Mouse (Mus musculus) duodenum, adult 2 months (tissue): Measurements from ENCODE around the gene Cdc34. TPM values are rescaled to one million over a fixed set of nuclear protein-coding genes. Genes with fewer than 3 reads are reported as not detected.

Source experiments
- polyA plus RNA-seq: library from polyadenylated mRNA; depleted of rRNA; stranded (reverse); fragments of >200 nt; gene quantifications from 2 replicates; pipeline ENCODE4 v1.2.3, GENCODE M21; 2012; ENCODE audit warnings: low replicate concordance; rRNA removed

The Cdc34 gene
- polyA plus RNA-seq: 199 and 293 TPM in 2 replicates

GRCm38 (mm10) chr10:79681591-79682245, at the start of gene Cdc34:
TSS of gene Cdc34 (plus strand) at chr10:79682195.

GRCm38 (mm10) chr10:79637128-79638110, 44.6 kb upstream of the Cdc34 start, which contains the start of gene Shc2:
TSS of gene Shc2 (minus strand) at chr10:79637918.

GRCm38 (mm10) chr10:79645711-79646110, 36.3 kb upstream of the Cdc34 start, which contains the start of gene Odf3l2:
TSS of gene Odf3l2 (minus strand) at chr10:79645738.

GRCm38 (mm10) chr10:79664131-79664665, 17.8 kb upstream of the Cdc34 start, which contains the start of gene Madcam1:
TSS of gene Madcam1 (plus strand) at chr10:79664559.

GRCm38 (mm10) chr10:79668771-79669575, 13.0 kb upstream of the Cdc34 start, which contains the start of gene Tpgs1:
TSS of gene Tpgs1 (plus strand) at chr10:79669369.

GRCm38 (mm10) chr10:79688720-79689119, 6.7 kb downstream of the Cdc34 start, which contains the start of gene Gzmm:
TSS of gene Gzmm (plus strand) at chr10:79689020.

GRCm38 (mm10) chr10:79704065-79704969, 22.3 kb downstream of the Cdc34 start, which contains the start of gene Bsg:
TSS of gene Bsg (plus strand) at chr10:79704491.

GRCm38 (mm10) chr10:79716254-79716987, 34.4 kb downstream of the Cdc34 start, which contains the start of gene Hcn2:
TSS of gene Hcn2 (plus strand) at chr10:79716634.

Other genes starting within 250 kb of the Cdc34 start
- gene Vmn2r83, start 213.5 kb upstream of the Cdc34 start, polyA plus RNA-seq: not detected in 2 replicates
- gene Plpp2, start 148.4 kb upstream of the Cdc34 start, polyA plus RNA-seq: 227 and 464 TPM in 2 replicates
- gene Mier2, start 127.0 kb upstream of the Cdc34 start, polyA plus RNA-seq: 87.0 and 107 TPM in 2 replicates
- gene Theg, start 94.9 kb upstream of the Cdc34 start, polyA plus RNA-seq: not detected in 2 replicates
- gene C2cd4c, start 68.2 kb upstream of the Cdc34 start, polyA plus RNA-seq: 0.84 and 1.1 TPM in 2 replicates
- gene Shc2, start 44.3 kb upstream of the Cdc34 start, polyA plus RNA-seq: 1.3 and 2.5 TPM in 2 replicates
- gene Odf3l2, start 36.5 kb upstream of the Cdc34 start, polyA plus RNA-seq: not detected in 2 replicates
- 6.5 and 9.9 TPM in 2 replicates for gene Madcam1, start 17.6 kb upstream of the Cdc34 start, polyA plus RNA-seq
- 80.2 and 108 TPM in 2 replicates for gene Tpgs1, start 12.8 kb upstream of the Cdc34 start, polyA plus RNA-seq
- gene Gzmm, start 6.8 kb downstream of the Cdc34 start, polyA plus RNA-seq: 0.37 TPM in 1 of 2 replicates, not detected in the other
- gene Bsg, start 22.3 kb downstream of the Cdc34 start, polyA plus RNA-seq: 528 and 1,060 TPM in 2 replicates
- gene Hcn2, start 34.4 kb downstream of the Cdc34 start, polyA plus RNA-seq: 8.5 and 24.2 TPM in 2 replicates
- gene Polrmt, start 64.4 kb downstream of the Cdc34 start, polyA plus RNA-seq: 47.7 and 62.9 TPM in 2 replicates
- gene Fgf22, start 72.9 kb downstream of the Cdc34 start, polyA plus RNA-seq: not detected in 2 replicates
- 161 and 229 TPM in 2 replicates for gene Rnf126, start 84.8 kb downstream of the Cdc34 start, polyA plus RNA-seq
- 11.5 and 11.9 TPM in 2 replicates for gene Fstl3, start 95.1 kb downstream of the Cdc34 start, polyA plus RNA-seq
- 0.27 and 0.59 TPM in 2 replicates for gene Prss57, start 108.8 kb downstream of the Cdc34 start, polyA plus RNA-seq
- gene Palm, start 111.4 kb downstream of the Cdc34 start, polyA plus RNA-seq: 17.2 and 27.7 TPM in 2 replicates
- gene Misp, start 138.8 kb downstream of the Cdc34 start, polyA plus RNA-seq: 97.3 and 216 TPM in 2 replicates
- gene Ptbp1, start 172.2 kb downstream of the Cdc34 start, polyA plus RNA-seq: 156 and 209 TPM in 2 replicates
- gene Prtn3, start 192.3 kb downstream of the Cdc34 start, polyA plus RNA-seq: 3.8 and 5.3 TPM in 2 replicates
- gene Plppr3, start 192.4 kb downstream of the Cdc34 start, polyA plus RNA-seq: 6.1 and 11.4 TPM in 2 replicates
- gene Elane, start 204.1 kb downstream of the Cdc34 start, polyA plus RNA-seq: not detected in 2 replicates
- gene Cfd, start 208.7 kb downstream of the Cdc34 start, polyA plus RNA-seq: 12.8 and 564 TPM in 2 replicates
- gene Med16, start 226.7 kb downstream of the Cdc34 start, polyA plus RNA-seq: 44.8 and 49.2 TPM in 2 replicates
- gene Gm26602, start 228.7 kb downstream of the Cdc34 start, polyA plus RNA-seq: not detected in 2 replicates
- gene Kiss1r, start 234.8 kb downstream of the Cdc34 start, polyA plus RNA-seq: 5.1 and 5.6 TPM in 2 replicates
- 102 and 133 TPM in 2 replicates for gene R3hdm4, start 239.0 kb downstream of the Cdc34 start, polyA plus RNA-seq
- 8.1 and 9.4 TPM in 2 replicates for gene Arid3a, start 244.8 kb downstream of the Cdc34 start, polyA plus RNA-seq